Mouse (Mus musculus): ENCODE measurements at regions not wholly inside any gene's neighbourhood (a gene's known extent, or its start where the extent isn't known, plus 50 kb on each side); places are given as distances from the start of the nearest gene placed in this dataset.
A peak's percentile ranks its signal among the peaks of the same experiment; 100 is the strongest.

- no peak for DNase-seq
These were observed 305.8 kb upstream of the Clint1 start for GRCm38 (mm10) chr11:45545896-45546626.

- DNase-seq, result no peak
These were observed 305.0 kb upstream of the Clint1 start for GRCm38 (mm10) chr11:45546861-45547260.

GRCm38 (mm10) chr11:45550376-45550775 lies 301.5 kb upstream of the Clint1 start:
- DNase-seq, result no peak

- DNase-seq, result no peak
These were observed 274.2 kb upstream of the Clint1 start for GRCm38 (mm10) chr11:45577469-45578154.

- DNase-seq, result no peak
These were observed 259.5 kb upstream of the Clint1 start for GRCm38 (mm10) chr11:45592335-45592734.

- no peak for DNase-seq
These were observed 258.8 kb upstream of the Clint1 start for GRCm38 (mm10) chr11:45592890-45593642.

- DNase-seq, result no peak
These were observed 256.5 kb upstream of the Clint1 start for GRCm38 (mm10) chr11:45595372-45595771.

GRCm38 (mm10) chr11:45621824-45622223 lies 230.0 kb upstream of the Clint1 start:
- no peak for DNase-seq

- DNase-seq, result no peak
These were observed 229.2 kb upstream of the Clint1 start for GRCm38 (mm10) chr11:45622701-45623100.

- DNase-seq, result no peak
These were observed 227.6 kb upstream of the Clint1 start for GRCm38 (mm10) chr11:45624233-45624632.

GRCm38 (mm10) chr11:45629250-45629649 lies 222.6 kb upstream of the Clint1 start:
- no peak for DNase-seq

- no peak for DNase-seq
These were observed 217.2 kb upstream of the Clint1 start for GRCm38 (mm10) chr11:45634535-45635235.

GRCm38 (mm10) chr11:45635896-45636295 lies 216.0 kb upstream of the Clint1 start:
- no peak for DNase-seq

GRCm38 (mm10) chr11:45639236-45639635 lies 212.6 kb upstream of the Clint1 start:
- DNase-seq, result no peak

GRCm38 (mm10) chr11:45642142-45642756 lies 209.6 kb upstream of the Clint1 start:
- DNase-seq, result no peak

- DNase-seq, result no peak
These were observed 208.1 kb upstream of the Clint1 start for GRCm38 (mm10) chr11:45643629-45644325.

- DNase-seq, result no peak
These were observed 206.0 kb upstream of the Clint1 start for GRCm38 (mm10) chr11:45645815-45646214.

GRCm38 (mm10) chr11:45647888-45648287 lies 204.0 kb upstream of the Clint1 start:
- DNase-seq, result no peak

- DNase-seq, result no peak
These were observed 195.6 kb upstream of the Clint1 start for GRCm38 (mm10) chr11:45656260-45656659.

GRCm38 (mm10) chr11:45670156-45670830 lies 181.6 kb upstream of the Clint1 start:
- peak in 1 of 2 experiments; percentile 8 for DNase-seq

GRCm38 (mm10) chr11:45678666-45679292 lies 173.1 kb upstream of the Clint1 start:
- peak; percentile 12 to 66 for DNase-seq

All from kidney, adult 8-10 months (tissue).